Mouse (Mus musculus): ENCODE measurements around the gene Spcs2. TPM values are rescaled to one million over a fixed set of nuclear protein-coding genes. Genes with fewer than 3 reads are reported as not detected.

Spcs2 gene
- polyA plus RNA-seq (2014; fragmentation: Illumina TruSeq; extraction: RNeasy Lipid Tissue Mini Kit (QIAGEN cat#74804); ENCODE audit: low replicate concordance), result 189 TPM

DNA sequence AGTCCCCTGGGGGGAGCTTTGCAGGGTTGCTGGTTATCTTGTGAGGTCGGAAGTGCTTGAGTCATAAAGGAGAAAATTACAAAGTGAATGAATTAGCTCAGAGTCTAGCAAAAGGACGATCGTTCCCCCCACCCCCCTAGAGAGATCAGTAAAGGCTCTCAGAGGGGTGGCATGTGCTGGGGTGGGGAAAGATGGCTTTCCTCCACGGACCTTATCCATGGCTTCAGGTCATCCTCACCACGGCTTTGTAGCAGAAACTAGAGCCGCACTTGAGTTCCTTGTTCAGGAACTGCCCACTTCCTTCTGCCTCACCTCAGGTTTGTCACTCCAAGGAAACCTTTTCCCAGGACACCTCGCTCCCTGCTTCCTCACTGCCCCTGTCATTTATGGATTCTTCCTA is at the start of gene Spcs2:
Gene Spcs2, minus strand, starts transcription at position 101 of the 400 bp plus-strand sequence.

GRCm38 (mm10) chr7:99858813-99859585 is 4.3 kb downstream of the Spcs2 start, which contains the start of gene Xrra1:
Gene Xrra1, plus strand, starts transcription at chr7:99859116.

DNA sequence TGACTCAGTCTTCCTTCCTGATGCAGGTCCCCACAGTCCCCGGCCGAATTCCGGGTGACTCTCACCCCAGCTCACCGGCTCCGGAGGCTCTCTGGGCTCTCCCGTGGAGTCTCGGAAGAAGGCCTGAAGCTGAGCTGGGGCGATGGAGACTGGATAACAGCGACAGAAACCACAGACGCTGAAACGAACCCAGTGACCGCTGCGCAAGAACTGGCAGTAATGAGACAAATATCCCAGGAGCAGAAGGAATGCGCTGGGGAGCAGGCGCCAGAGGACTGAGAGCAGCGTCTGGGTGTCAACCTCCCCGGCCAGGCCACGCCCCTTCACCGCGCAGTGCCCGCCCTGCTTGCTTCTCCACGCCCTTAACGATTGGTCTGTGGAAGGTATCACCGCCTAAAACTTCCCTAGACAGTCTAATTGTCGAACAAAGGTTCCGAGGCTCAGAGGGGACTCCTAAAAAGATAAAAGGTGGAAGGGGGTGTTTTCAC is 35.1 kb downstream of the Spcs2 start, which contains the start of gene Neu3:
Gene Neu3, minus strand, starts transcription at position 335 of the 488 bp plus-strand sequence.

Other genes with a start within 250 kb of the Spcs2 start
- 0.52 TPM for gene Tpbgl, start 236.4 kb downstream of the Spcs2 start, polyA plus RNA-seq (2014; fragmentation: Illumina TruSeq; extraction: RNeasy Lipid Tissue Mini Kit (QIAGEN cat#74804); ENCODE audit: low replicate concordance)
- gene Slco2b1, start 152.1 kb downstream of the Spcs2 start, polyA plus RNA-seq (2014; fragmentation: Illumina TruSeq; extraction: RNeasy Lipid Tissue Mini Kit (QIAGEN cat#74804); ENCODE audit: low replicate concordance), result 17.9 TPM
- not detected for gene Olfr520, start 133.2 kb downstream of the Spcs2 start, polyA plus RNA-seq (2014; fragmentation: Illumina TruSeq; extraction: RNeasy Lipid Tissue Mini Kit (QIAGEN cat#74804); ENCODE audit: low replicate concordance)
- not detected for gene Olfr521, start 100.0 kb downstream of the Spcs2 start, polyA plus RNA-seq (2014; fragmentation: Illumina TruSeq; extraction: RNeasy Lipid Tissue Mini Kit (QIAGEN cat#74804); ENCODE audit: low replicate concordance)
- 6.9 TPM for gene Neu3, start 35.0 kb downstream of the Spcs2 start, polyA plus RNA-seq (2014; fragmentation: Illumina TruSeq; extraction: RNeasy Lipid Tissue Mini Kit (QIAGEN cat#74804); ENCODE audit: low replicate concordance)
- gene Xrra1, start 4.3 kb downstream of the Spcs2 start, polyA plus RNA-seq (2014; fragmentation: Illumina TruSeq; extraction: RNeasy Lipid Tissue Mini Kit (QIAGEN cat#74804); ENCODE audit: low replicate concordance), result not detected
- gene Rnf169, start 117.0 kb upstream of the Spcs2 start, polyA plus RNA-seq (2014; fragmentation: Illumina TruSeq; extraction: RNeasy Lipid Tissue Mini Kit (QIAGEN cat#74804); ENCODE audit: low replicate concordance), result 4.3 TPM
- gene Chrdl2, start 142.7 kb upstream of the Spcs2 start, polyA plus RNA-seq (2014; fragmentation: Illumina TruSeq; extraction: RNeasy Lipid Tissue Mini Kit (QIAGEN cat#74804); ENCODE audit: low replicate concordance), result not detected